Mouse (Mus musculus): Measurements from ENCODE around the gene Rnf145. TPM values are rescaled to one million over a fixed set of nuclear protein-coding genes. Genes with fewer than 3 reads are reported as not detected.

Rnf145 gene
- total RNA-seq (2014; fragmentation: Nextera tagmentation), result 36.8 and 53.4 TPM in 2 replicates
- total RNA-seq (2017), result 113 and 120 TPM in 2 replicates
- polyA plus RNA-seq (2012), result 66.7 and 98.7 TPM in 2 replicates

DNA sequence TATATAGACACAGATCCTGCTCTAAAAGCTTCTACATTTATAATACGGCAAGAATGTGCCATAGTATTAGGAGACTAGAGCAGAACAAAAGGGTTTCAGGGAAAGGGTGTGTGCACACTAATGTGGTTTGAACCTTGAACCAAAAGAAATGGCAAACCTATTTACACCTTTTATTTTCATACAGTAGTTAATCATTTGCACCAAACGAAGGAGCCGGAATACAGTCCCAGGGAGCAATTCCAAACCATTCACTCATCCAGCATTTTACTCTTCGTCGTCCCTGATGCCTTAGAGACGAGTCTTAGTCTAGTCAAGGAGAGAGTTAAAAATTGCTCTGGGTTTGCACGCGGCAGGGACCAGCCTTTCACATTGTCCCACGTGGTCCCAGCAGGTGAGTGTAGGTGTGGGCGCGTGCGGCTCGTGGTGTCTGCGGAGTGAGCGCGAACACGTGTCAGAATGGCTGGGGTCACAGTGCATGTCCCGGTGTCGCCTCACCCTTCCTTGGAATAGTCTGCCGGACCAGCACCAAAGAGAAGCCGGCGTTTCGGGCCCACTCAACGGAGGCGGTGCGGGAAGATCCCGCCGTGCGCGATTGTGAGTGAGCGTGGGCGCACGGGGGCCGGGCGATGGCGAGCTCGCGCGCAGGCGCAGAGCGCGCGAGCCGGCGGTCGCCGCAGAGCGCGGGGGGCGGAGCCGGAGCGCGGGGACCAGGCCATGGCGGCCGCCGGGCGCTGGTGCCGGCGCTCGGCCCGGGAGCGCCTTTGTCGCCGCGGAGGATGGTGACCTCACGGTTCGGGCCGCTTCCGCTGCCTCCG lies at the start of gene Rnf145:
Gene Rnf145 (plus strand): TSS at position 684 of the 815 bp plus-strand sequence.
- peaks cover 41% of the 10 kb centered on the region for H3K4me1 ChIP-seq (ENCODE audit: insufficient read depth, low read depth, low read length)
- no peak for TF ChIP-seq GATA2 (IDR thresholded peaks at IDR 0.05; ENCODE audit: borderline replicate concordance, low read depth, low read length)
- peak; percentile 76 for DNase-seq (ENCODE audit: low spot score)

GRCm38 (mm10) chr11:44469646-44470431 lies 48.9 kb upstream of the Rnf145 start:
- DNase-seq (ENCODE audit: low spot score) (peak; percentile 25), ATAC-seq (ENCODE audit: extremely low read depth, insufficient number of reproducible peaks, low FRiP score, poor library complexity, severe bottlenecking) (peak; percentile 75)
- Histone ChIP-seq H3K9me3 (replicated peaks) (no peaks in the 10 kb centered on the region), H3K36me3 (replicated peaks) (peaks cover 17% of the 10 kb centered on the region), H3K4me3 (ENCODE audit: low read depth, low read length) (peak overlapping the region; percentile 89), H3K27me3 (ENCODE audit: insufficient read depth, low read length) (no peaks in the 10 kb centered on the region), H3K4me1 (ENCODE audit: insufficient read depth, low read depth, low read length) (peaks cover 42% of the 10 kb centered on the region)
- no peak for TF ChIP-seq POLR2AphosphoS5 (IDR thresholded peaks at IDR 0.05; ENCODE audit: insufficient replicate concordance, low read depth, low read length)
- TF ChIP-seq CTCF (IDR thresholded peaks at IDR 0.05; ENCODE audit: low read depth, low read length), result no peak
- no peak for TF ChIP-seq GATA2 (IDR thresholded peaks at IDR 0.05; ENCODE audit: borderline replicate concordance, low read depth, low read length)
- peak; percentile 85 for TF ChIP-seq TAL1 (conservative IDR thresholded peaks at IDR 0.05; ENCODE audit: low read depth, low read length)
- no peak for TF ChIP-seq GATA1 (IDR thresholded peaks at IDR 0.05; ENCODE audit: borderline replicate concordance, low read length)

More for the DNA sequence above, at the start of gene Rnf145:
- Histone ChIP-seq H3K4me3 (ENCODE audit: low read depth, low read length) (peak within 1 kb of the TSS; percentile 98), H3K9me3 (replicated peaks) (no peaks in the 10 kb centered on the region), H3K36me3 (replicated peaks) (peaks cover 10% of the 10 kb centered on the region), H3K27me3 (ENCODE audit: insufficient read depth, low read length) (no peaks in the 10 kb centered on the region)
- ATAC-seq (ENCODE audit: extremely low read depth, insufficient number of reproducible peaks, low FRiP score, poor library complexity, severe bottlenecking), result no peak

- ATAC-seq (ENCODE audit: extremely low read depth, insufficient number of reproducible peaks, low FRiP score, poor library complexity, severe bottlenecking) (peak; percentile 67), DNase-seq (ENCODE audit: low spot score) (peak; percentile 76)
- Histone ChIP-seq H3K36me3 (replicated peaks) (peaks cover 12% of the 10 kb centered on the region), H3K9me3 (replicated peaks) (no peaks in the 10 kb centered on the region), H3K27me3 (ENCODE audit: insufficient read depth, low read length) (no peaks in the 10 kb centered on the region), H3K4me1 (ENCODE audit: insufficient read depth, low read depth, low read length) (peaks cover 42% of the 10 kb centered on the region), H3K4me3 (ENCODE audit: low read depth, low read length) (peak within 1 kb of the TSS; percentile 89)
- TF ChIP-seq GATA2 (IDR thresholded peaks at IDR 0.05; ENCODE audit: borderline replicate concordance, low read depth, low read length) (no peak), POLR2AphosphoS5 (IDR thresholded peaks at IDR 0.05; ENCODE audit: insufficient replicate concordance, low read depth, low read length) (no peak), TAL1 (conservative IDR thresholded peaks at IDR 0.05; ENCODE audit: low read depth, low read length) (no peak), CTCF (IDR thresholded peaks at IDR 0.05; ENCODE audit: low read depth, low read length) (no peak), GATA1 (IDR thresholded peaks at IDR 0.05; ENCODE audit: borderline replicate concordance, low read length) (no peak)
These were observed 48.1 kb upstream of the Rnf145 start, which contains the start of gene Ublcp1 for GRCm38 (mm10) chr11:44470432-44471336. TSS of gene Ublcp1 (minus strand) at chr11:44470498.

- Histone ChIP-seq H3K36me3 (replicated peaks) (peaks cover 7% of the 10 kb centered on the region), H3K4me3 (ENCODE audit: low read depth, low read length) (peak overlapping the region; percentile 89), H3K27me3 (ENCODE audit: insufficient read depth, low read length) (no peaks in the 10 kb centered on the region), H3K9me3 (replicated peaks) (no peaks in the 10 kb centered on the region), H3K4me1 (ENCODE audit: insufficient read depth, low read depth, low read length) (peaks cover 40% of the 10 kb centered on the region)
- TF ChIP-seq GATA2 (IDR thresholded peaks at IDR 0.05; ENCODE audit: borderline replicate concordance, low read depth, low read length) (no peak), CTCF (IDR thresholded peaks at IDR 0.05; ENCODE audit: low read depth, low read length) (no peak), POLR2AphosphoS5 (IDR thresholded peaks at IDR 0.05; ENCODE audit: insufficient replicate concordance, low read depth, low read length) (no peak), TAL1 (conservative IDR thresholded peaks at IDR 0.05; ENCODE audit: low read depth, low read length) (no peak), GATA1 (IDR thresholded peaks at IDR 0.05; ENCODE audit: borderline replicate concordance, low read length) (no peak)
- ATAC-seq (ENCODE audit: extremely low read depth, insufficient number of reproducible peaks, low FRiP score, poor library complexity, severe bottlenecking) (no peak), DNase-seq (ENCODE audit: low spot score) (no peak)
These were observed 47.3 kb upstream of the Rnf145 start for GRCm38 (mm10) chr11:44471337-44471995.

DNA sequence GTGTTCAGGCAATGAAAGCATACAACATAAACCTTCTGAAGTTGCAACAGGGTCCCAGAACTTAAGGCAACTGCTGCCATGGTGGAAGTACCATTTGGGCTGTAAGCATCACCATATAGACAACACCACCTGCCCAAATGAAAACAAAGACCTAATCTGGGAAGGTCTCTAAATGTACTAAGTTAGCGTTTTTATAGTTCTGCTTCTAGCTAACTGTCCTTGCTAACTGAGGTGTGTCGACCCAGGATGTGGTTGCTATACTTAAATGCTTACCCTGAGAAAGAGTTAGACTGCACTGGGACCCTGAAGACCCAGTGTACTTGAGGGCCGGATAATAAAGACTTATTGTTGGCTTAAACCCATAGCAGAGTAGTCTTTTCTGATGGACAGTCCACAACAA lies 43.3 kb upstream of the Rnf145 start:
- no peaks in the 10 kb centered on the region for H3K9me3 ChIP-seq (replicated peaks)
- no peak overlapping the region for H3K4me3 ChIP-seq (ENCODE audit: low read depth, low read length)
- no peaks in the 10 kb centered on the region for H3K27me3 ChIP-seq (ENCODE audit: insufficient read depth, low read length)
- DNase-seq (ENCODE audit: low spot score) (no peak), ATAC-seq (ENCODE audit: extremely low read depth, insufficient number of reproducible peaks, low FRiP score, poor library complexity, severe bottlenecking) (no peak)
- TF ChIP-seq GATA2 (IDR thresholded peaks at IDR 0.05; ENCODE audit: borderline replicate concordance, low read depth, low read length) (no peak), TAL1 (conservative IDR thresholded peaks at IDR 0.05; ENCODE audit: low read depth, low read length) (no peak), GATA1 (IDR thresholded peaks at IDR 0.05; ENCODE audit: borderline replicate concordance, low read length) (no peak), CTCF (IDR thresholded peaks at IDR 0.05; ENCODE audit: low read depth, low read length) (no peak), POLR2AphosphoS5 (IDR thresholded peaks at IDR 0.05; ENCODE audit: insufficient replicate concordance, low read depth, low read length) (no peak)
- peaks cover 15% of the 10 kb centered on the region; the same call in 1 of the 2 replicates for H3K4me1 ChIP-seq (ENCODE audit: insufficient read depth, low read depth, low read length)
- H3K36me3 ChIP-seq (replicated peaks), result peaks cover 2% of the 10 kb centered on the region

Measured in G1E (cell line).